Mouse (Mus musculus) CD4-positive helper T cell, adult 2 months (primary cell): ENCODE data around the gene Nnmt.

Experiments
- DNase-seq: peaks from one replicate; pipeline ENCODE4 v3.0.0-alpha.2; 2012; ENCODE audit warnings: low read depth, missing footprints, low spot score

Nnmt gene

DNA sequence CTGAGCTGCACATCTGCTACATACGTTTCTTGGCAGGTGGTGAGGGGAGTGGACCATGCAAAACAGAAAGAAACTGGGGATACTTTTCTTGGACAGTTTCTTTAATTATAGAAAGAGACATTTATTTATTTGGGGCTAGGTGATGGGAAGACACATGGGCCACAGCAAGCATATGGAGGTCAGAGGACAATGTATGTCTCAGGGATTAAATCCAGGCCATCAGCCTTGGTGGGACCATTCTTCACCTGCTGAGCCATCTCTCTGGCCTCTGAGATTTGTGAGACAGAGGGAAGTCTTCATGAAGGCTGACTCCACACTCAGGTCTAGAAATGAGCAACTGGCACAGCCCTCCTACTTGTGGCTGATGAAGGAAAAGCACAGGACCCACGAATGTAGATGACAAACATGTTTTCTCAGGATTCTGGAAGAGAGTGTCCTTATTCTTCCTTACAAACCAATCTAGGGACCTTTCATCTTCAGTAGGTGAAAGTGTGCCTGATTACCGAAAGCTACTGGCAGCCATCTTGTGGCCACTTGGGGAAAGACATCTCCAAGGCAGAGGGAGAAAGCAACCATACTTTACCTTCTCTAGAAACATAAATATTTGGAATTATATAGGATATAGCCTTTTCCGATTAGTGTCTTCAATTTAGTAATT is 45.3 kb downstream of the Nnmt start:
- peak; percentile 64 for DNase-seq

DNA sequence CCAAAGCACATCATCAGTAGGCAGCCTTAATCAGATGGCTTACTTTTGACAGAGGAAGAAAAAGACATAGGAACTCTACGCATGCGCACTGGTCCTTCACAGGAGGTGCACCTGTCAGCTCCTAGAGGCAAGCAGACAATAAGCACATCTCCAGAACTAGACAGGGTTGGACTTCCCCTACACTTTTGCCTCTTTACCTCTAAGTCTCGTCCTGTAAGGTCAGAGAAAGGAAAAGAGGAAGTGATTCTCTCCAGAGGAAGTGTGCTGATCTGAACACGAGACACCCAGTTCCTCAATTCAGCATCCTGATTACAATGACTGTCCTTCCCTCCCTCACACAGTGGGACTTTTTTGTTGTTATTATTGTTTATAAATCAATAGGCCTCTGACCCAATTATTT is 46.3 kb downstream of the Nnmt start:
- DNase-seq, result peak; percentile 69

DNA sequence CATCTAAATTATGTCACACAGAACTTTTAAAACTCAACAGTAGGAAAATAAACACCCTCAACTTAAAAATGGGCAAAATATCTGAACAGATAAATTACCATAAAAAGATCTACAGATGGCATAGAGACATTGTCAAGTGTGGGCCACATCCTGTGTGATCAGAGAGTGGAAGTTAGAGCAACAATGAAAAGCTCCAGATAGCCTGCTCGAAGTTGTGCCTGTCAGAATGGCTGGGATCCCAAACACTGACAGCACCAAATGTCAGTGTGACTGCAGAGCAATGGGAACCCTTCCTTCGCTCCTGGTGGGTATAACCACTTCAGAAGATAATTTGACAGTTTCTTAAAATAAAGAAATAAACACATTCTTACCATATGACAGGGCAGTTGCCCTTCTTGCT is 55.9 kb downstream of the Nnmt start:
- DNase-seq, result no peak

DNA sequence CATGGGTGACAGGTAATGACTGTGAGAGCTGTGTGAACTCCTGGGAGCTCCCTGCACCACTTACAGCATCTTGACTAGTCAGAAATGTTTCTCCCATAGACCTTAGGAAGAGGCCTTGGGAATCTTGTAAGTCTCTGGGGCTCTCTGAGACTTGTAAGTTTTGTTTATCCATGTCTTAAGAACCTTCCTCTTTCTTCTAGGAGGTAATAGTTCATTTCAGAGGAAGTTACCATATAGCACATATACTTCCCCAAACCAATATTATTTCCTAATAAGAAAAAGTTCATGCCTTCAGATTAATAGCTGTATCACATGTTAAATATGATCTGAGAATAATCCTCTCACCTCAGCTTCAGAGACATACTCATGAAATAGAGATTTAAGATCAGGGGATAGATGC is 57.7 kb downstream of the Nnmt start:
- no peak for DNase-seq
